Mouse (Mus musculus) embryo, embryonic 10 days (tissue): ENCODE data around the gene Mep1a.

Experiments
- DNase-seq: peaks from one replicate; pipeline ENCODE4 v3.0.0-alpha.2; 2015; ENCODE audit warnings: low spot score

Gene Mep1a

DNA sequence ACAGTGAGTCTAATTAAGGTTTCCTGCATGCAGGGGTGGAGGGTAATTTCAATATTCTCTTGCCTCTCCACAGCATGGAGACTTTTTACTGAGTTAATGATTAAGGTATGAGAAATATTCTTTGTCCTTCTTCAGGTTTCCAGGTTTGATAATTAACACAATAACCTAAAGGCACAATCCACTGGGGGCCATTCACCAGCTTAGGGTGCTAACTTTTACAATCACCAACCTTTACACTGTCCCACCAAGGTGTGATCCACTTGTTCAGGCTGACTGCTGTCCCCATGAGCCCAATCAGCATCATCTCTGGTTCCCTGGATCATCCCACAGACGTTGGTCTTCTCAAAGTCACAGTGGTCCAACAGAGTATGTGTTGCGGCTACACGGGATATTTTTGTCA is 16.6 kb downstream of the Mep1a start:
- DNase-seq: no peak

DNA sequence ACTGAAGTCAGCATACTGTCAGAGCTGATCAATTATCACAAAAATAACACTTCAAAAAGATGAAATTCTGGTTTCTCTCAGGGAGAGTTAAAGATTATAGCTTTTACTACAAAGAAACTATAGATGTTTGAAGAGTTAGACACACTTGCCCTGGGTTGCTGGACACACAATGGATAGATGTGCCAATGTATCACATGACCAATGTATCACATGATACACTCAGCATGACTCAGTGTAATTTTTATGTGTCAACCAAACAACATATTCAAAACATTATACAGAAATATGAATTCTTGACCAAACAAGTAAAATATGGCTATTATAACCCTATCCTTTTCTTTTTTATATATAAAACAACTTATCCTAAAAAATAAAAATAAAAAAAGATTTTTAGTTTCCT is 25.0 kb downstream of the Mep1a start:
- no peak for DNase-seq

DNA sequence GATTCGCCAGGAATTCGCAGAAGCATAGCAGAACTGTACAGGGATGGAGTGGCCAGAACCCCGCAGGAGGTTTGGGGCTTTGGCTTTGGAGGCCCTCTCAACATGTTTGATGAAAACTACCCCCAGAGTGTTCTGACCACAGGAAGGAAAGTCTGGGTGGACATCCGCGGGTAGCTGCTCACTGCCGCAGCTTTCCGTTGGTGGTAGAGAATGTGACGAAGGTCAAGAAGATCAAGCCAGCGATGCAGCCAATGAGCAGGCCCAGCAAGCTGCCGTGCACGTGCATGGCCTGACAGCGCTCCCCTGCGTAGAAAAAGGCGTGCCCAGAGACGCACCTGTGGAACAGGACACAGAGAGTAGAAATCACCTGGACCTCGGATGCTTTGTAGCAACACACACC is 27.8 kb downstream of the Mep1a start:
- DNase-seq: no peak

DNA sequence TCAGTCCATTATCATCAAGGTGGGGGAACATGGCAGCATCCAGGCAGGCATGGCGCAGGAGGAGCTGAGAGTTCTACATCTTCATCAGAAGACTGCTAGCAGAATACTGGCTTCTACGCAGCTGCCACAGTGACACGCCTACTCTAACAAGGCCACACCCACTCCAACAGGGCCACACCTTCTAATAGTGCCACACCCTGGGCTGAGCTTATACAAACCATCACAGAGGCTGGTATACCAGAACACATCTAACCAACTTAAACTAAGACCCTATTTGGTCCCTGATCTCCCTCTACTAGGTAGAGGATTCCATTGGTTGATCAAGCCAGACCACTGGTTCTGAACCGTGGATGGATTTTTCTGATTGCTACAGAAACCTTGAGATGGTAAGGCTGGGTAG is 30.1 kb downstream of the Mep1a start:
- no peak for DNase-seq

DNA sequence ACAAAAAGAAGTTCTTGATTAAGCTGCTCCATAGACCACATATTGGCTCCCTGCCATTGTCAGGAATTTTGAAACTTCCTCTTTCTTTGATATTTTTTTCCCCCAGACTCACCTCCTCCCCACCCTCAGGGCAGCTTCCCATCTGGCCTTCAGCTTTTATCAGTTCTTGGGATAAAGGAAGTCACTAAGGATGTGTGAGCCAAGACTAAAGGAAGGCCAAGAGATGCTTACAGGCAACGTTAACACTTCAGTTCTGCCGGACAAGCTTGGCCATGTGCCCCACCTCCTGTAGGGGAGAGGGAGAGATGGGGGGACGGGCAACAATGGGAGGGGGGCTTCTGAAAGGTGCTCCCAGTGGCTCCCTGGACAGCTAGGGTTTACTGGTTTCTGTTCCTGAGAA is 32.6 kb downstream of the Mep1a start:
- no peak for DNase-seq

DNA sequence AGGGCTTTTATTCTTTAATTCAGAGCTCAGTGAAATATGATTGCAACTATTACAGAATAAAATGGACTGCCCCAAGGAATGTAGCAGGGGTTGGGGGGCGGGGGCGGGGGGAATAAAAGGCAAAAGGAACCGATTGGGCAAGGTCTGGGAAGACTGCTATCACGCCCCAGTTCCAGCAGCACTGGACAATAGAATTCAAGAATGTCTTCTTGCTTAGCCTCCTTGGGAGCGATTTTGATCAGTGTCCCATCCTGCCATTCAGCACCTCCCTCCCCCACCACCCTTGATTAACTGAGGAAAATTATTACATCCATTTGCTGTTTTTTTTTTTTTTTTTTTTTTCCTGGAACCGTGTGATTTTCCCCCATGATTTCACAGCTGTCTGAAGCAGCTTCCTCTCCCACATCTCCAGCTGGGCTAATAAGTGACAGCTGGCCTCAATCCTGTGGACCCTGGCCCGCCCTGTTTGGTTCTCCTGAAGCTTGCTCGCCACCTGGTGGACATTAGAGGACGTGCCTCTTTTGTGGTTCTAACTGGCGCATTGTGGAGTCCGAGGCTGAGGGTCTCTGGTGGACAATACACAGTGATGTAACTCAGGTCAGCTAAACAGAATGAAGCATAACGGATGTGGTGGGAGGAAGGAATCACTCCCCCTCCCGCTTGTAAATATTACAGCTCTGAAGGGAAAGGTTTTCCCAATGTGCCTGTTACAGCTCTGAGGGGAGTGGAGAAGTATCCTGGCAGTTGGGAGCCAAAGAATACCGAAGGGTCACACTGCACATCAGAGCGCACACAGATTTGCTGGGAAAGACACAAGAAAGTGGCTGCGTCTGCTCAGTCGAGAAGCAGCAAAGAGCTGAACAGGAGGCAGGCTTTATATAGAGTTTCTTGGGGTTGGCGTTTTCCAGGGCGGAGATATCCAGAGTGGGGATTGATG is 42.1 kb downstream of the Mep1a start:
- peak; percentile 97 for DNase-seq

DNA sequence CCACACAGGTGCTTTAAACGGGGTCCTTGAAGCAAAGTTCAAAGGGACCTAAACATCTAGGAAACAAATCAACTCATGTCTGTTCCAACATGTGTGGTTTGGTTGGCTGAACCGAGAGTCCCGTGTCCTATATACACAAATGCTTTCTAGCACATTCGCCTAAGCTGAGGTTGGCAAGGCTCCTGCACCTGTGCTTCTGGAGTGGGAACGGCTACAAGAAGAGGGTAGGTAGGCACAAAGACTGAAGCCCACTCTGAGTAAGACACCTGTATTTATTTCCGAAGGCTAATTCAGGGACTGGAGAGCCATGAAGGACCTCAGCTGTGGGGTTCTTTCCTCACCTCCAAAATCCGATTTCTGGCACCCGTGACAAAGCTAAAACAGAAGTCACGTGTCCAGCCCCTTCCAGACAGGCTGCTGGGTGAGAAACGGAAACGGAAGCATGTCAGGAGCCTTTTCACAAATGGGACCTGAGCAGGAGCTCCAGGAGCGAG is 42.8 kb downstream of the Mep1a start:
- no peak for DNase-seq

DNA sequence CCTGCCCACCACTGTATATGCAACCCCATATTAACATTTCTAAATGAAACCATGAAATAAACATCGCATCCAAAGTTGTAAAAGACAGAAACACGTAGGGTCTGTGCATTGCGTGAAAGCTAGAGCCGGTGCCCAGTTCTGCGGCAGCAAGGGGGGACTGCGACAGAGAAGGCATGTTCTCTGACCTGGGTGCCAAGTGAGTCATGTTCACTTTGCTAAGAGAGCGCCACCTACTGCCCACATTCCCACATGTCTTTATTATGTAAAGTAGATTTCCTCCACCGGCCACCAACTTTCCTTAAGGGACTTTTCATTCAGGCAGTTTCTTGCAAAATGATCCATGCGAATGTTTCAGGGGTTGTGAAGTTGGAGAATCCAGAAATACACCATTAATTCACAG is 44.0 kb downstream of the Mep1a start:
- peak; percentile 91 for DNase-seq

DNA sequence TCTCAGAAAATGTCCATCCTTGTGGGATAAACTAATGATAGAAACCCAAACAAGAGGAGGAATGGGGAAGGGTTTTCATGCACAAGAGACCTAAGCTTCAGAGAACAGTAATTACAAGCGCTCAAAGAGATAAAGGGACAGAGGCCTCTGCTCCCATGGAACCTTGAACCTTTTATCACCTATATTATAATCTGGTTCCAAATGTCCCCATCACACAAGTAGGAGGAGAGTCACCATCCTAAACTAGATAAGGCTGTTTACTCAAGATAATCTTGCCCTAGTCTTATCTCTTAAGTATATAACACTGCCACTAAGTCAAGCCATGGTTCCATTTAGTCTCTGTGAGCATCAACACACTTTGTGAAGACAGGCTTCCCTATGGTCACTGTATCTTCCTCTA is 51.4 kb downstream of the Mep1a start:
- no peak for DNase-seq

DNA sequence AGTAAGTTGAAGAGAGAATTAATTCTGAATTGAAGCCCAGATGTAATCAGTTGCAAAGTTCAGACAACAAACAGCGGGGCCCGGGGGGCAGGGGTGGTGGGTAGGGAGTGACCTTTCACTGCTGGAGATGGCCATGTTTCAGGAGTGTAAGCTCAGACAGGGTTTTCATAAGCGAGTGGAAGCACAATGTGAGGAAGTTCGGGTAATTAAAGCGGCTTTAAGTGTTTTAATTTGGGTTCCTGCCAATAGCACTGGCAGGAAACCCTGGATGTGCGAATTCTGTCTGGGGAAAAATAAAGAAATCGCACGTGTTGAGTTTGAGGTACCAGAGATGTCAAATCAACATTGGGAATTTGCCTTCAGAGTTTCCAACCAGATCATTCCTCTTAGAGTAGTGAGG is 68.1 kb downstream of the Mep1a start:
- no peak for DNase-seq

DNA sequence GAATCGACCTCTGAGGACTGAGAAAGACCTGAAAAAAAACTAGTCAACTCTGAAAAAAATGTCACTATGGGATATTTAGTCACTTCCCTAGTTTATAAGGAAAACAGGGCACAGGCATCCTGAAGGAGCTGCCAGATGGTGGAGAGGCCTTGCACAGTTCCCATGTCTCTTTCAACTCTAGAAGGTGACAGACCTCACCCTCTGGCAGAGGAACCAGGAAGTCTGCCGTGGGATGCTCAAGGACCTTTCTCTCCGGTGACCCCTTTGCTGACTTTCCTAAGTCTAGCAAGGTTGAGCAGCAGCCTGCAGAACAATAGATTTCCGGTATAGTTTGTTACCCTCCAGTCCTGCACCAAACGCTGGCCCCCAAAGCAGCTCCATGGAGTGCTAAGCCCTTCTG is 70.9 kb downstream of the Mep1a start:
- no peak for DNase-seq
